In genomic region chr4:55364374-55364773, GRCm38 (mm10) we compare ENCODE assay signal across 9 mouse cellular contexts. TPM values are rescaled to one million over a fixed set of nuclear protein-coding genes. Genes with fewer than 3 reads are reported as not detected.
DNase-seq lines count a peak whose midpoint lies in the region; ATAC-seq lines count a peak whose summit lies in the region.
"Had no signal": no experiment of that assay in that cellular context is flagged by ENCODE, and none has a peak within 500 bp of the region (broad histone marks: within the 10 kb centered on the region; RNA-seq: fewer than 3 reads in every experiment).

No protein-coding gene starts in this region.

- no peak overlapping the region for H3K4me3 ChIP-seq in liver, embryonic 11.5 days (ENCODE audit: low read depth, low read length)
- no peak overlapping the region for H3K4me3 ChIP-seq in forebrain, embryonic 16.5 days (replicated peaks; ENCODE audit: low read length)
- H3K4me3 ChIP-seq: limb, embryonic 15.5 days had no signal

- H3K36me3 ChIP-seq in liver, embryonic 11.5 days (ENCODE audit: control insufficient read depth, insufficient read depth, low read length), result peaks cover 6% of the 10 kb centered on the region; the same call in 1 of the 2 replicates
- 0 out of 2 replicates have a peak, but pooled peaks cover 2% of the 10 kb centered on the region for H3K36me3 ChIP-seq in forebrain, embryonic 16.5 days (ENCODE audit: control insufficient read depth, insufficient read depth)

- no peaks in the 10 kb centered on the region for H3K9me3 ChIP-seq in liver, embryonic 11.5 days (ENCODE audit: control insufficient read depth, low read length)
- H3K9me3 ChIP-seq in forebrain, embryonic 16.5 days (ENCODE audit: control insufficient read depth, low read length), result no peaks in the 10 kb centered on the region
- H3K9me3 ChIP-seq: limb, embryonic 15.5 days had no signal

- no peak overlapping the region for H3K27ac ChIP-seq in liver, embryonic 11.5 days (ENCODE audit: low read depth, low read length)
- H3K27ac ChIP-seq in forebrain, embryonic 16.5 days (ENCODE audit: low read length), result no peak overlapping the region
- H3K27ac ChIP-seq: limb, embryonic 15.5 days had no signal

- DNase-seq in adrenal gland, postnatal 25 days, result peak; percentile 16
- DNase-seq in adrenal gland, postnatal 4 days (ENCODE audit: low spot score in 2 of 2), result no peak
- peak; percentile 23 for DNase-seq in lung, postnatal 10 days
- no peak for DNase-seq in lung, postnatal 25 days (ENCODE audit: low spot score)
- DNase-seq in liver, embryonic 11.5 days (ENCODE audit: low spot score), result no peak
- peak; percentile 65 for DNase-seq in thymus, postnatal 25 days
- DNase-seq in layer of hippocampus, adult 18-20 months (ENCODE audit: low spot score in 2 of 2), result no peak

- H3K27me3 ChIP-seq in liver, embryonic 11.5 days (replicated peaks; ENCODE audit: control insufficient read depth, insufficient read depth, low read length), result no peaks in the 10 kb centered on the region
- H3K27me3 ChIP-seq in forebrain, embryonic 16.5 days (replicated peaks; ENCODE audit: control insufficient read depth, insufficient read depth, low read length), result no peaks in the 10 kb centered on the region
- H3K27me3 ChIP-seq: limb, embryonic 15.5 days had no signal

- no peak overlapping the region for H3K9ac ChIP-seq in liver, embryonic 11.5 days (ENCODE audit: low read depth, low read length)
- no peak overlapping the region for H3K9ac ChIP-seq in forebrain, embryonic 16.5 days (replicated peaks; ENCODE audit: low read depth, low read length)
- H3K9ac ChIP-seq: limb, embryonic 15.5 days had no signal

- peak; percentile 64 for ATAC-seq in liver, embryonic 11.5 days (replicated peaks; ENCODE audit: low FRiP score)
- ATAC-seq in forebrain, embryonic 16.5 days, result no peak

- no peak overlapping the region for H3K4me2 ChIP-seq in liver, embryonic 11.5 days
- H3K4me2 ChIP-seq in forebrain, embryonic 16.5 days (ENCODE audit: low read length), result no peak overlapping the region
- H3K4me2 ChIP-seq: limb, embryonic 15.5 days had no signal

- 85% methylated on average over 4 of the region's 4 CpGs for WGBS in liver, embryonic 11.5 days
- WGBS in forebrain, embryonic 16.5 days, result 95% methylated on average over 4 of the region's 4 CpGs

- 0 out of 2 replicates have a peak, but pooled peaks cover 3% of the 10 kb centered on the region for H3K4me1 ChIP-seq in liver, embryonic 11.5 days (replicated peaks; ENCODE audit: control insufficient read depth, insufficient read depth, low read length)
- no peaks in the 10 kb centered on the region for H3K4me1 ChIP-seq in forebrain, embryonic 16.5 days (replicated peaks; ENCODE audit: control insufficient read depth, insufficient read depth, low read length)

RNA-seq across cellular contexts. Expression of gene Rad23b, which starts 14.5 kb away (rescaled TPM):
- total RNA-seq in adrenal gland, postnatal 25 days (2021), result 123 and 152 TPM in 2 replicates
- 100 to 1,000 TPM; 130 to 141 TPM for total RNA-seq in adrenal gland, postnatal 4 days (2021)
- polyA plus RNA-seq in liver, embryonic 11.5 days (2014; fragmentation: Nextera tagmentation; extraction: Ambion mirVana), result 61.9 and 67.9 TPM in 2 replicates
- 100 to 1,000 TPM; 191 to 196 TPM for total RNA-seq in layer of hippocampus, adult 18-20 months (2021)
- polyA plus RNA-seq in forebrain, embryonic 16.5 days (2015; fragmentation: Nextera tagmentation; extraction: Ambion mirVana), result 80.3 and 85.8 TPM in 2 replicates

Comparison
In these comparisons a context has a peak if more than half of its experiments do, and no peak if none do; other contexts are left out.
1. DNase-seq: peak in adrenal gland, postnatal 25 days (single experiment), lung, postnatal 10 days (single experiment) and thymus, postnatal 25 days (single experiment); none in adrenal gland, postnatal 4 days (0 of 2), lung, postnatal 25 days (single experiment), liver, embryonic 11.5 days (single experiment) and layer of hippocampus, adult 18-20 months (0 of 2).